Mouse (Mus musculus): ENCODE data around the gene Tpsab1. TPM values are rescaled to one million over a fixed set of nuclear protein-coding genes. Genes with fewer than 3 reads are reported as not detected.

The Tpsab1 gene
- total RNA-seq (2021) = 1 to 10 TPM in 1 of 2 experiments, under 1 TPM in 1; 0.63 to 1.2 TPM
- long read RNA-seq, experiment 1, partial matches to known transcripts = 0 of 2 reads
- long read RNA-seq, experiment 1, other reads (novel, unspliced or antisense) = 0 of 2 reads
- long read RNA-seq, experiment 2, partial matches to known transcripts = 0 of 1 reads
- long read RNA-seq, experiment 2, other reads (novel, unspliced or antisense) = 0 of 1 reads

- no peak for DNase-seq
These were observed at the start of gene Tpsab1 for GRCm38 (mm10) chr17:25345462-25345861. Gene Tpsab1 (minus strand): TSS chr17:25345562.

GRCm38 (mm10) chr17:25394526-25394925 is 49.2 kb upstream of the Tpsab1 start:
- peak; percentile 61 to 63 for DNase-seq

- peak; percentile 57 to 62 for DNase-seq
These were observed 28.6 kb upstream of the Tpsab1 start for GRCm38 (mm10) chr17:25374011-25374410.

GRCm38 (mm10) chr17:25372491-25372890 is 27.1 kb upstream of the Tpsab1 start:
- peak; percentile 72 to 76 for DNase-seq

GRCm38 (mm10) chr17:25368973-25369372 is 23.6 kb upstream of the Tpsab1 start, which contains the start of gene Tpsg1:
Gene Tpsg1 (plus strand): TSS chr17:25369273.
- no peak for DNase-seq

- no peak for DNase-seq
These were observed 20.6 kb upstream of the Tpsab1 start, which contains the start of gene Tpsb2 for GRCm38 (mm10) chr17:25366005-25366404. Gene Tpsb2 (plus strand): TSS chr17:25366305.

GRCm38 (mm10) chr17:25363726-25364125 is 18.4 kb upstream of the Tpsab1 start:
- peak; percentile 72 to 81 for DNase-seq

GRCm38 (mm10) chr17:25361291-25361690 is 15.9 kb upstream of the Tpsab1 start:
- no peak for DNase-seq

GRCm38 (mm10) chr17:25341490-25341889 is 3.9 kb downstream of the Tpsab1 start:
- DNase-seq = no peak

- no peak for DNase-seq
These were observed 5.4 kb downstream of the Tpsab1 start for GRCm38 (mm10) chr17:25340003-25340402.

GRCm38 (mm10) chr17:25338218-25338617 is 7.1 kb downstream of the Tpsab1 start:
- DNase-seq = no peak

GRCm38 (mm10) chr17:25333943-25334342 is 11.4 kb downstream of the Tpsab1 start:
- DNase-seq = peak; percentile 74 to 77

- no peak for DNase-seq
These were observed 13.0 kb downstream of the Tpsab1 start for GRCm38 (mm10) chr17:25332321-25332720.

- no peak for DNase-seq
These were observed 22.4 kb downstream of the Tpsab1 start for GRCm38 (mm10) chr17:25322930-25323329.

- DNase-seq = no peak
These were observed 24.5 kb downstream of the Tpsab1 start for GRCm38 (mm10) chr17:25320819-25321218.

GRCm38 (mm10) chr17:25318354-25318753 is 27.0 kb downstream of the Tpsab1 start, which contains the start of gene Prss29:
Gene Prss29 (plus strand): TSS chr17:25318654.
- no peak for DNase-seq

- no peak for DNase-seq
These were observed 37.0 kb downstream of the Tpsab1 start, which contains the start of gene Prss28 for GRCm38 (mm10) chr17:25308346-25308745. Gene Prss28 (plus strand): TSS chr17:25308646.

GRCm38 (mm10) chr17:25298094-25298493 is 47.3 kb downstream of the Tpsab1 start, which contains the start of gene Prss34:
Gene Prss34 (plus strand): TSS chr17:25298394.
- DNase-seq = no peak

GRCm38 (mm10) chr17:25294111-25294510 is 51.3 kb downstream of the Tpsab1 start:
- no peak for DNase-seq

GRCm38 (mm10) chr17:25293495-25293894 is 51.9 kb downstream of the Tpsab1 start:
- DNase-seq = no peak
